20 mouse cellular contexts compared by ENCODE assay signal in the genomic region with DNA sequence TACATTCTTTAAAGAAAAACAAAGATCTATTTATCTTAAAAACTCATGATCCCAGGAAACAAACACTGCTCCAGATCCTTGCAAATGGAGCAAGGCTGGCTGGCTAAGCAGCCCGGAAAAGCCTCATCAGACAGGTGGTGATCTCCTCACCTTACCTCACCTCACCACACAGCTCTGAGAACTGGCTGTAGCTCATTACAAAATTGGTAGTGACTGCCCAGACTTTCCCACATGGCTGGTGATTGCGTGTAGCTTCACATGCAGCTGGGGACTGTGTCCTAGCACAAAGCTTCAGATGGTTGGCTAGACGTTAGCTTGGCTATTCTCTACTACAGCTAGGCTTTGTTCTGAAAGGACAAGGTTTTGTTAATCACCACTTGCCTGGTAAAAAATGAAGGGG. TPM values are rescaled to one million over a fixed set of nuclear protein-coding genes. Genes with fewer than 3 reads are reported as not detected.
"Had no signal": no experiment of that assay in that cellular context is flagged by ENCODE, and none has a peak within 500 bp of the region (broad histone marks: within the 10 kb centered on the region; RNA-seq: fewer than 3 reads in every experiment).

No protein-coding gene starts in this region.

- DNase-seq: retina, postnatal 1 day; right cerebral cortex, adult 18-20 months; right cerebral cortex, postnatal 14 days; right cerebral cortex, postnatal 25 days; right cerebral cortex, postnatal 4 days; spleen, adult 18-20 months; thymus, adult 18-20 months; thymus, adult 2 months; thymus, postnatal 14 days; thymus, postnatal 25 days; thymus, postnatal 36 days; thymus, postnatal 4 days had no signal

- H3K27ac ChIP-seq: neural tube, embryonic 13.5 days; neural tube, embryonic 15.5 days; stomach, embryonic 15.5 days; stomach, postnatal 0 days had no signal

- H3K4me3 ChIP-seq: neural tube, embryonic 13.5 days; neural tube, embryonic 15.5 days; stomach, embryonic 15.5 days had no signal

RNA-seq across cellular contexts. Expression of a gene that starts 28.5 kb away (rescaled TPM):
- polyA plus RNA-seq: neural tube, embryonic 13.5 days; neural tube, embryonic 14.5 days; neural tube, embryonic 15.5 days; stomach, embryonic 14.5 days; stomach, embryonic 15.5 days; stomach, embryonic 16.5 days; stomach, postnatal 0 days; thymus, postnatal 0 days had no signal
